Mouse (Mus musculus): ENCODE measurements at regions not wholly inside any gene's neighbourhood (a gene's known extent, or its start where the extent isn't known, plus 50 kb on each side); places are given as distances from the start of the nearest gene placed in this dataset.

- peak; percentile 2 to 24 for DNase-seq
Observed at GRCm38 (mm10) chrX:117770252-117770651, 656.8 kb upstream of the Tgif2lx2 start.
